ENCODE assay signal across 23 mouse cellular contexts in the genomic region with DNA sequence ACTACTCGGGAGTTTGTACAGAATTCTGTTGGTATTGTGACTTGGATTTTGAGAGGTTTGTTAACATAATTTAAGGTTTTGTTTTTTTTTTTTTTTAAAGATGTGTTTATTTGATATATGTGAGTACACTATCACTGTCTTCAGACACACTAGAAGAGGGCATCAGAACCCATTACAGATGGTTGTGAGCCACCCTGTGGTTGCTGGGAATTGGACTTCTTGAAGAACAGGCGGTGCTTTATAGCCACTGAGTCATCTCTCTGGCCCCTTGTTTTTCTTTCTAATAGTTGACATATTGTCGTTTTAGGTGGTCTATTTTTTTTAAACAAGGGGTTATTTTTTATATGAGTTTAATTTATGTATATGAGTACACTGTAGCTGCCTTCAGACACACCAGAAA.
"Had no signal": no experiment of that assay in that cellular context is flagged by ENCODE, and none has a peak within 500 bp of the region (broad histone marks: within the 10 kb centered on the region; RNA-seq: fewer than 3 reads in every experiment).

No protein-coding gene starts in this region.

- H3K4me2 ChIP-seq: limb, embryonic 13.5 days; liver, embryonic 12.5 days; liver, embryonic 15.5 days; lung, embryonic 15.5 days; neural tube, embryonic 12.5 days; neural tube, embryonic 15.5 days had no signal

- H3K27ac ChIP-seq: limb, embryonic 10.5 days; limb, embryonic 13.5 days; liver, embryonic 12.5 days; liver, embryonic 15.5 days; lung, embryonic 15.5 days; midbrain, embryonic 10.5 days; neural tube, embryonic 12.5 days; neural tube, embryonic 15.5 days; stomach, postnatal 0 days had no signal

- H3K4me3 ChIP-seq: limb, embryonic 10.5 days; limb, embryonic 13.5 days; liver, embryonic 12.5 days; liver, embryonic 15.5 days; lung, embryonic 15.5 days; megakaryocyte, embryonic 14.5 days; midbrain, embryonic 10.5 days; neural tube, embryonic 12.5 days; neural tube, embryonic 15.5 days had no signal

- H3K36me3 ChIP-seq: limb, embryonic 13.5 days; neural tube, embryonic 12.5 days; neural tube, embryonic 15.5 days had no signal

- DNase-seq: kidney, postnatal 10 days; kidney, postnatal 36 days; liver; lung, adult 18-20 months; lung, postnatal 10 days; lung, postnatal 36 days; midbrain, embryonic 14.5 days; right cerebral cortex, adult 18-20 months; right cerebral cortex, postnatal 14 days; right cerebral cortex, postnatal 4 days; thymus, adult 2 months; thymus, postnatal 14 days; thymus, postnatal 4 days had no signal

- H3K9ac ChIP-seq: limb, embryonic 13.5 days; liver, embryonic 12.5 days; liver, embryonic 15.5 days; lung, embryonic 15.5 days; neural tube, embryonic 12.5 days; neural tube, embryonic 15.5 days had no signal

- H3K9me3 ChIP-seq: limb, embryonic 10.5 days; limb, embryonic 13.5 days; liver, embryonic 12.5 days; liver, embryonic 15.5 days; lung, embryonic 15.5 days; megakaryocyte, embryonic 14.5 days; midbrain, embryonic 10.5 days; neural tube, embryonic 12.5 days; neural tube, embryonic 15.5 days had no signal

- H3K27me3 ChIP-seq: limb, embryonic 13.5 days; liver, embryonic 12.5 days; liver, embryonic 15.5 days; lung, embryonic 15.5 days; megakaryocyte, embryonic 14.5 days; neural tube, embryonic 12.5 days; neural tube, embryonic 15.5 days had no signal

- ATAC-seq: liver, embryonic 12.5 days had no signal
